Mouse (Mus musculus) 3T3-L1 (cell line): ENCODE data around the gene Dctpp1.
"Not testable (repeated sequence)": the region's sequence is repeated elsewhere in the genome, so short reads cannot be mapped to it uniquely, and the experiment has no call there.

Experiments used
- DNase-seq: peaks from one replicate; pipeline ENCODE4 v3.0.0-alpha.2; 2015; ENCODE audit warnings: low read depth, low spot score

Gene Dctpp1

GRCm38 (mm10) chr7:127270666-127271065 lies 10.2 kb upstream of the Dctpp1 start:
- no peak for DNase-seq

DNA sequence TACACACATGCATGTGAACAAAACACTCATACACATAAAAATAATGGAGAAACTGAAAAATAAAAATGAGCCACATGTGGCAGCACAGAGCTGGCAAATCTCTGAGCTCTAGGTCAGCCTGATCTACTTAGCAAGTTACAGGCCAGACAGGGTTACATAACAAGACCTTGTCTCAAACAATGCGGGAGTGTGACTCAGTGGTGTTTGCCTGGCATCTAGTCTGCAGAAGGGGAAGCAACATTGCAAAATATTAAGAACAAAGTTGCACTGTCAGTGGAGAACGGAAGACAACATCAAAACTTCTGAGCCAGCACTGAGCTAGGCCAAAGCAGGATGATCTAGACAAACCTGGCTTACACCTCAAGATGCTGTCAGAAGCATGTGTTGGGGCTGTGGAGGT lies 9.7 kb upstream of the Dctpp1 start:
- DNase-seq = peak; percentile 58

GRCm38 (mm10) chr7:127263526-127263925 lies 3.0 kb upstream of the Dctpp1 start:
- DNase-seq = no peak

DNA sequence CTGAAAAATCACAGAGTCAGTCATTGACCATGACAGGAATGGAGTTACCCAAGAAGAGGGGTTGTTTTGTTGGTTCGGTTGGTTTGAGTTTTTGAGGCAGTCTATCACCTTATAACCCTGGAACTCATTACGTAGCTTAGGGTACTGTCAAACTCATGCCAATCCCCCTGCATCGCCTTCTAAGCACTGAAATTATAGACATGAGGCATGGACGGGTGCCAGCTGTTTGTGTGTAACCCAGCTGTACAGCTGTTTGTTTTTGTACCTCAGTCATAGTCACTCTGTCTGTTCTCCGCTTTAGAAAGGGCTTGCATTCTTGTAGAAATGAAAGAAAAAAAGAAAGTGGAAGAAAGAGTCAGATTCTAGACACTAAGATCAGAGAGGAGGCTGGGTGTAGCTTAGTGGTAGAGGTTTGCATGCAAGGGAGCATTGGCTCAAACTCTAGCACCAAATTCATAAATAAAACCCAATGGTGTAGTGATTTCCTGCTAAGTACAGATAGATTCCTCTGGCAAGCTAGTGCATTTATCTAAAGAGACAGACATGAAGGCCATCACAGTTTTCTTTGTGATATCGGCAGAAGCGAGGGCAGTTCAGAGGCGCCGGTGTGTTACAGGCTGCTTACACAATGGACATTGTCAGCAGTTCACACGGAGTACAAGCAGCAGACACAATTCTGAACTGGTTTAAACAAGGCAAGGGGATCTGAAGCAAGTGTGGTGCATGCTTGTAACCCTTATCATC lies 1.9 kb upstream of the Dctpp1 start:
- DNase-seq = no peak

DNA sequence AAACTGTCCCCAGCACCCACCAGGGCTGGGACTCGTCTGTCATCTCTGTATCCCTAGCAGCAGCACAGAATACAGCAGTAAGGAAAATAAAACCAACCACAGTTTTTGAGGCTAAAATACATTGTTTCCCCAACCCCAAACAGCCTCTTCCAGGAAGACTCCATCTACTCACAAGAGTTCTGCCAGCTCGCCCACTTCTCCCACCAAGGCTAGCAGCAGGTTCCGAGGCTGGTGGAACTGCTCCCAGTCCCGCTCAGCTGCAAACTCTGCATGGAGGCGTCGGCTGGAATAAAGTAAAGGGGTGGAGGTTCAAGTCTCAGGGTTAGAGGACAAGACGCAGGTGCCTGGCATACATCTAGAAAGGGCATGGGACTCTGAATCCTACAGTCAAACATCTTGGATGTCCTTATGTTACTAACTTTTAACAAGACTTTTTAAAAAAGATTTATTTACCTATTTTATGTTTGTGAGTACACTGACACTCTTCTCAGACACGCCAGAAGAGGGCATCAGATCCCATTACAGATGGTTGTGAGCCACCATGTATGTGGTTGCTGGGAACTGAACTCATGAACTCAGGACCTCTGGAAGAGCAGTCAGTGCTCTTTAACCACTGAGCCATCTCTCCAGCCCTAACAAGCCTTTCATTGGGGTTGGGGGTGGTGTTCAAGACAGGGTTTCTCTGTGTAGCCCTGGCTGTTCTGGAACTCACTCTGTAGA lies 1.2 kb downstream of the Dctpp1 start:
- DNase-seq = peak; percentile 35

DNA sequence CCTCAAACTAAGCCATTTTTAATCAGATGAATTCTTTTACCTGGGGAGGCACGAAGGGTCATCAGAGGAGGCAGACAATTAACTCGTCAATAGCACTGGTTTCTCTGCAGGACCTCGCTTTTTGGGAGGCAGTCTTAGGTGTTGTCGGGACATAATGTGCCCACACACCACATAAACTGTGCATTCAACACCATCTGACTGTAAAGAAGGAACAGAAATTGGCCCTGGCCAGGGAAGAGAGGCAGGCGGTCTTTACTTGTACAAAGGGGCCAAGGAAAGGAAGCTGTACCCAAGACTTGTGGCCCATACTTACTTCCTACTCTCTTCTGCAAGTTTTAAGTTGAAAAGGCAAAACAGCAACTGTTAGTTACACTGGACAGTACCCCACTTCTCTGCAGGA lies 4.0 kb downstream of the Dctpp1 start:
- DNase-seq = no peak

GRCm38 (mm10) chr7:127255965-127256364 lies 4.5 kb downstream of the Dctpp1 start:
- DNase-seq = no peak

DNA sequence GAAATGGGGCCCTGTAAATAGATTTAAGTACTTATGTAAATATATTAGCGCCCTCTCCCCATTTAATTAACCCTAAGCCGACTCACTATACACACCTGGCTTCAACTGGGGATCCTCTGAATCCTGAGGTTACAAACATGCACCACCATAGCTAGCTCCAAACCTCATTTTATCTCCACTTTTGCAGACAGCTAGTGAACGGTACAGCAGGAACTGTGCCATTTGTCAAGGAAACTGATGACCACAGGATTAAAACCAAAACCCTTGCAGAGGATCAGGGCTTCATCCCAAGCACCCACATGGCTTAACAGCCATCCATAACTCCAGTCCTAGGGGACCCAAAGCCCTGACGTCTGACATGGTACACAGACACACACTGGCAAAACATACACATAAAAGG lies 5.5 kb downstream of the Dctpp1 start:
- no peak for DNase-seq

- peak; percentile 82 for DNase-seq
These were observed 6.4 kb downstream of the Dctpp1 start for GRCm38 (mm10) chr7:127253821-127254769.

- no peak for DNase-seq
These were observed 7.2 kb downstream of the Dctpp1 start for GRCm38 (mm10) chr7:127253341-127253740.

- peak; percentile 59 for DNase-seq
These were observed 8.1 kb downstream of the Dctpp1 start for GRCm38 (mm10) chr7:127252414-127252813.

DNA sequence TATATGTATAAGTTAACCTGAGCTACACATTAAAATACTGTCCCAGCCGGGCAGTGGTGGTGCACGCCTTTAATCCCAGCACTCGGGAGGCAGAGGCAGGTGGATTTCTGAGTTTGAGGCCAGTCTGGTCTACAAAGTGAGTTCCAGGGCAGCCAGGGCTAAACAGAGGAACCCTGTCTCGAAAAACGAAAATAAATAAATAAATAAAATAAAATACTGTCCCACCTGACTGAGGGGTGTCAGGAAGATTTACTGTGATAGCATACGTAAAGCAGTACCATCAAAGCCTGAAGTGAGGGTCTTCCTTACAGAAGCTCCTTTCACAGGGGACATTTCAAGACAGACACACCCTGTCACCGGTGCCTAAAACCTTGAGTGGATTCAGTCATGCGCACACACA lies 10.0 kb downstream of the Dctpp1 start:
- DNase-seq = not testable (repeated sequence)

GRCm38 (mm10) chr7:127244658-127245510 lies 15.6 kb downstream of the Dctpp1 start:
- DNase-seq = peak; percentile 33

DNA sequence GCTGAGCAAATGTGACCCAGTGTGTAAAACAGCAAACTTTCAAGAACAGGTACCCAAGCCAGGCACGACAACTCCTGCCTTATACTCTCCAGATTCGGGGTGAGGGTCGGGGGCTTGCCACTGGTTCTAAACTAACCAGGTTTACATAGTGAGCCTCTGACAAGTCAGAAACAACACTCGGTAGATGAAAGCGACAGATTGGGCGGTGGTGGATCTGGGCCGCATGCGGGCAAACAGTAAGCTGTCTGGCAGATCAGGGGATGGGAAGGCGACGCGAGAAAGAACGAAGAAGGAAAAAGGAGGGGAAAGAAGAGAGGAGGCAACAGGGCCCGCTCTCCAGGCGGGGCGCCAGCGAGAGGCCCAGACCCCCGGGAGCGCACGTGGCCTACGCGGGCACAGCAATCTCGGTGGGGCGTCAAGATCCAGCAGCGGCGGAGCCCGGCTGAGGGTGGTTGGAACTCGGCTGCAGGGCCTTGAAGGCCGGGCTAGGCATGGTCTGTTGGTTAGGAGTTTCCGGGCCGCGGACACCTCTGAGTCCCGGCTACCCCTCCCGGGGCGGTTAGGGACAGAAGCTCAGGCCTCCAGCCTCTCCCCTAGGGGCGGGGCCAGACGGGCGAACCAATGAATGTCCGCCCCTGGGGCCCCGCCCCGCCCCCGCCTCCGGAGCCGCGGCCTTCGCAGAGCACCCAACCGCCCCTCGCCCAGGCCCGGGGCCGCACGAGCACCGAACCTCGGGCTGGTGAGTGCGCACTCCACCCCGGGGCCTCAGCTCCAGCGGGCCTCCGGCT lies 16.4 kb downstream of the Dctpp1 start, which contains the start of gene Zfp771:
Zfp771 (plus strand) TSS at position 405 of the 788 bp plus-strand sequence.
- DNase-seq = peak; percentile 89

GRCm38 (mm10) chr7:127243361-127243867 lies 17.1 kb downstream of the Dctpp1 start:
- DNase-seq = peak; percentile 60

GRCm38 (mm10) chr7:127234777-127235176 lies 25.7 kb downstream of the Dctpp1 start:
- DNase-seq = no peak

DNA sequence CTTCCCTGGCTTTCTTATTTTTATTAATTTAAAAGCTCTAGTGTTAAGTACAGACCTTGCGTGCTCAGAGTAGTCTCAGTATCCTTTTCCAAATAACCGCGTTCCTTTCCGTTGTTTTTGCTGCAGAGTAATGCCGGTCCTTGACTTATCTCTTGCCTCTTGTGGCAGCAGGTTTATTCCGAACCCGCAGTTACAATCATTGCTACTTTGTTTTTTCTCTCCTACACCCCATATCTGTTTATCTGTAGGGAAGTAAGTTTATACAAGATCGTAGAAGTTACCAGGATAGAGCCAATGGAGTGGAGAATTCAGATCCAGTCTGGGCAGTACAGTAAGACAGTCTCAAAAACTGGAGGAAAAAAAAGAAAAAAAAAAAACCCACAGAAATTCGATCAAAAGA lies 26.7 kb downstream of the Dctpp1 start:
- no peak for DNase-seq

DNA sequence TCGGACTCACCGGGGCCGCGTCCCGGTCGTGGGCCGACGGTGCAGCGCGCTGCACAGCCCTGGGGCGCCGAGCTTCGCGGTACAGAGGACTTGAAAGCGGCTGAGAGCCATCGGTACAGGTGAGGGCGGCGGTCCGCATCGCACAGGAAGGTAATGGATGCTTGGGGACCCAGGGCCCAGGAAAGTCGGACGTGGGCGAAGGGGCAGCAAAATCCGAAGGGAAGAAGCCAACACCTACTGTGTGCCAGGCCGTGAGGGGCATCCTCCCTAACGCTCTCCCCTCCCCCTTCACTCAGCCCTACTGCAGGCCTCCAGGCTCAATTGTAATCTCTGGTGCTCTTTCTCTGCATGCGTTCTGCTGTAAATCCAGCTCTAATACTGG lies 27.1 kb downstream of the Dctpp1 start:
- DNase-seq = peak; percentile 31

DNA sequence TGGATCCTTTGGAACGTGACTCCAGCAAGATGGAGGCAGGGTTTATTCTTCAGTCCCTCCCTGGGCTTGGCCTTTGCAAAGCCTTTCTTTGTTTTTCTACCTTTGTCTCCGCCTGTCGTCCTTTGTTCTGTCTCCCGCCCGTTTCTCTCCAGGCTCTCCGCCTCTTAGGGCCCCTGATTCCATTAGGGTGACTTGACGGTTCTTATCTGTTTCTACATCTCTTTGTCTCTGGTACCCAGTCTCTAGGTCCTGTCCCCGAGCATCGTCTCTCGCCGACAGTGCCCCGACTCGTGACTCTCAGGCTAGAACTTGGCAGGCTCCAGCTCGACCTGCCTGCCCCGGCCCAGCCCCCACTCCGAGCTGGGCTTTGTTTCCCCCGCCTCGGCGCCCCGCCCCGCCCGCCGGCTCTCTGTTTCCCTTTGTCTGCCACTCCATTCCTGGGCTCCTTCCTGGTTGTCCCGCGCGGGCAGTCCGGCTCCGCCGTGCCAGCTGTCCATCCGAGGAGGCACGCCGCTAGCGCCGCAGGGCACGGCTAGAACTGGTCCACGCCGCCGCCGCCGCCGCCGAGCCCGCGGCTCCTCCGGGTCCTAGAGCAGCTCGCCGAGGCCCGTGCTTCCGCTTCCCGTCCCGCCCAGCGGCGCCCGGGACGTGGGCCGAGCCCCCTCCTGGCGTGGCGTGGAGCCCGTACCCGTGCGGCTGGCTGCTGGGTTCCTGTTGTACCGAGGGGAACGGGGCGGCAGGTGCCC lies 27.7 kb downstream of the Dctpp1 start, which contains the start of the genes Zfp553 and Sept1:
Zfp553 (plus strand) TSS at position 440 of the 746 bp plus-strand sequence.
Sept1 (minus strand) TSS at position 509 of the 746 bp plus-strand sequence.
- DNase-seq = peak; percentile 78
